Mouse (Mus musculus) lung, embryonic 14.5 days (tissue): Measurements from ENCODE around the gene Max. TPM values are rescaled to one million over a fixed set of nuclear protein-coding genes. Genes with fewer than 3 reads are reported as not detected.
A peak's percentile ranks its signal among the peaks of the same experiment; 100 is the strongest.

Experiments used
- ATAC-seq: fragments of 200-750 bp; cut with Nextera tagmentation; 2 replicates; pipeline ENCODE4 v1.8.0; 2017; ENCODE audit warnings: mild to moderate bottlenecking, moderate TSS enrichment, moderate library complexity; ENCODE audit not compliant: insufficient read depth
- DNase-seq: peaks from one replicate; pipeline ENCODE4 v3.0.0-alpha.2; 2015
- H3K27ac ChIP-seq: fragments of 300-500 bp; sonication (generic); 2 replicates; pipeline ENCODE4 v1.5.1; 2014; ENCODE audit warnings: low read depth, mild to moderate bottlenecking, moderate library complexity
- H3K27me3 ChIP-seq: fragments of 300-500 bp; sonication (generic); 2 replicates; pipeline ENCODE4 v1.6.1; 2014; ENCODE audit warnings: low read length, control low read depth; ENCODE audit not compliant: insufficient read depth
- H3K36me3 ChIP-seq: fragments of 300-500 bp; sonication (generic); 2 replicates; pipeline ENCODE4 v1.6.1; 2014; ENCODE audit warnings: control low read depth; ENCODE audit not compliant: insufficient read depth
- H3K4me1 ChIP-seq: fragments of 300-500 bp; sonication (generic); 2 replicates; pipeline ENCODE4 v1.6.1; 2014; ENCODE audit warnings: antibody characterized with exemption, control low read depth; ENCODE audit not compliant: insufficient read depth
- H3K4me2 ChIP-seq: fragments of 300-500 bp; sonication (generic); 2 replicates; pipeline ENCODE4 v1.6.1; 2014; ENCODE audit warnings: mild to moderate bottlenecking
- H3K4me3 ChIP-seq: fragments of 300-500 bp; sonication (generic); 2 replicates; pipeline ENCODE4 v1.5.1; 2014; ENCODE audit warnings: low read depth, low read length
- H3K9ac ChIP-seq: fragments of 300-500 bp; sonication (generic); 2 replicates; pipeline ENCODE4 v1.6.1; 2014
- H3K9me3 ChIP-seq: fragments of 300-500 bp; sonication (generic); 2 replicates; pipeline ENCODE4 v1.6.1; 2016; ENCODE audit warnings: low read depth, low read length, control low read depth
- CTCF ChIP-seq: IDR thresholded peaks from 2 replicates; pipeline ENCODE4 v1.5.1; 2016; ENCODE audit warnings: antibody characterized with exemption, low read depth
- WGBS: fragments of 180-500 bp; shearing (Covaris S2); extraction: QIAGEN DNeasy Blood & Tissue Kit; methylation state at CpG from one replicate; pipeline ENCODE4 v1.1.7; 2014; 5-methylcytosine and 5-hydroxymethylcytosine counted together
- polyA plus RNA-seq: library from polyadenylated mRNA; unstranded; fragments of >200 nt; fragmentation: Nextera tagmentation; extraction: Ambion mirVana; gene quantifications from 2 replicates; pipeline ENCODE4 v1.2.1, GENCODE M21; 2014

Gene Max
- polyA plus RNA-seq, 1 experiment from 2014 or later: 25.5 TPM

DNA sequence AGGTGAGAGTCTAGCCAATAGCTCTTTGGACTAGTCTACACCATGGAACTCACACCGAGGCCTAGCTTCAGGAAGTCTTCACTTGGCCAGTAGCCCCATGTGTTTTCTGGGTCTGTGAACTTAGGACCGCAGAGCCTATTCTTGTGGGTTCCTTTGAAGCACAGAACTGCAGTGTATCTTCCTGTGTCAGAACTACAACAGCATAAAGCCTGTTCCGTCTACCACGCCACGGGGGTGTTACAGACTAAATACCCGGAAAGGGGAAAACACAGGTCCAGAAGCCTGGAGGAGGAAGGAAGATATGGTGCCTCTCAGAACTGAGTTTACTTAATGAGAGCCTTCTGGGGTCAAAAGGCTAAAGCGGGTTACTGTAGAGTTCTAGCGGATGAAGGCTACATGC is 38.9 kb downstream of the Max start:
- peak; percentile 17 for DNase-seq
- TF ChIP-seq CTCF: no peak
- Histone ChIP-seq H3K4me1 (no peaks in the 10 kb centered on the region), H3K4me3 (no peak overlapping the region), H3K4me2 (no peak overlapping the region), H3K27me3 (no peaks in the 10 kb centered on the region), H3K9ac (no peak overlapping the region), H3K36me3 (no peaks in the 10 kb centered on the region), H3K27ac (peak overlapping the region; percentile 12; the same call in 1 of the 2 replicates), H3K9me3 (no peaks in the 10 kb centered on the region)
- WGBS: 89% methylated on average over 8 of the region's 8 CpGs
- ATAC-seq: no peak

DNA sequence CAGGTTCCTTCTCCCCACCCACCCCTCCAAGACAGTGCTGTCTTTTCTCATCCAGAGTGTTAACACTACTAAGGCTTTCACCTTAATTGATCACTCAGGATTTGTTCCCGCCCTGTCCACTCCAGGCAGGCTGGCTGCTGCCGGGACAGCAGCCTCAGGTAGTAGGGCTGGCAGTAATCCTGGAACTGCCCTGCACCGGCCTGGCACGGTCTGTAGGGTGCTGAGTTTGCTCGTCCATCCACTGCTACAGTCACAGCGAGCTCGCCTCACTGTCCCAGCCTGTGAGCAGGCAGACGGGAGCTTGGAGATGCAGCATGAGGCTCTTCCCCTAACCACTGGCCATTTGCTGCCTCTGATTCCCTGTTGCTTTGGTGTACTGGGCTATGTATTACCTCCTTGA is 41.0 kb downstream of the Max start:
- Histone ChIP-seq H3K4me1 (no peaks in the 10 kb centered on the region), H3K27ac (no peak overlapping the region), H3K4me2 (no peak overlapping the region), H3K9ac (no peak overlapping the region), H3K27me3 (no peaks in the 10 kb centered on the region), H3K36me3 (peaks cover 8% of the 10 kb centered on the region; the same call in 1 of the 2 replicates), H3K4me3 (no peak overlapping the region), H3K9me3 (no peaks in the 10 kb centered on the region)
- 86% methylated on average over 8 of the region's 8 CpGs for WGBS
- DNase-seq (no peak), ATAC-seq (no peak)
- TF ChIP-seq CTCF: no peak

DNA sequence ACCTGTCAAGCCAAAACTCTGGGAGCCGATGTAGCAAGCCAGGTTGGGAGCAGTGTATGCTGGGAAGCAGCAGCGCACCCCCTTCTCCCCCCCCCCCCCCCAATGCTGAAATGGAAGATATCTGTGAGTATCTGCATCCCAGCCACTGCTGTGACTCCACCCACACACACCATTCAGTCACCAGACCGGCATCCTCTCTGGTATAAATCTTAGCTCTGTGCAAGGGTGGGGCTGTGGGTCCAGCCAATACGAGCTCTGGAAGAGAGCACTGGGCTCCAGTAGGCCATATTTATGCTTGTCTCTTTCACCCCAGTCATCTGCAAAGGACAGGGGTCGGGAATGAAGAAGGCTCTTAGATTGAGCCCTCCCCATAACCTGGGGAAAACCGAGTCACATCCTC is 41.6 kb downstream of the Max start:
- Histone ChIP-seq H3K4me3 (no peak overlapping the region), H3K4me1 (no peaks in the 10 kb centered on the region), H3K4me2 (no peak overlapping the region), H3K27me3 (no peaks in the 10 kb centered on the region), H3K36me3 (peaks cover 8% of the 10 kb centered on the region; the same call in 1 of the 2 replicates), H3K27ac (no peak overlapping the region), H3K9me3 (no peaks in the 10 kb centered on the region), H3K9ac (no peak overlapping the region)
- DNase-seq (no peak), ATAC-seq (peak; percentile 35; the same call in 1 of the 2 replicates)
- WGBS: 66% methylated on average over 6 of the region's 6 CpGs
- TF ChIP-seq CTCF: no peak

DNA sequence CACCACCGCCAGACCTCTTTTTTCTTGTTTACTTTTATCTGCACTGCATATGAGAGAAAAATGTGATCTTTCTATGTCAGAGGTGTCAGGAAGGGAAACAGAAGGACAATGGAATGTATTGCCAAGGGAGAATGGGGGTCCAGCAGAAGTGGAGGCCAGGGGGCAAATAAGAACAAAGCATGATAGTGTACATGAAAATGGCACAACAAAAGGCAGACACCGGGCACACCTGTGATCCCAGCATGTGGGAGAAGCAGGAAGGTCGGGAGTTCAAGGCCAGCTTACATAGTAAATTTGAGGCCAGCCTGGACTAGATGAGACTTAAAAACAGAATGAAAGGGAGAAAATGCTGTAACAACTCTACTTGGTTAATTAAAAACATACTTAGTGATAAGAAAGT is 43.1 kb downstream of the Max start:
- no peak overlapping the region for H3K9ac ChIP-seq
- no peak for DNase-seq
- no peak overlapping the region for H3K27ac ChIP-seq
- no peaks in the 10 kb centered on the region for H3K4me1 ChIP-seq
- H3K4me3 ChIP-seq: no peak overlapping the region
- no peak for TF ChIP-seq CTCF
- H3K4me2 ChIP-seq: no peak overlapping the region
- WGBS: 59% methylated on average over 3 of the region's 3 CpGs
- H3K27me3 ChIP-seq: no peaks in the 10 kb centered on the region
- no peak for ATAC-seq
- H3K9me3 ChIP-seq: no peaks in the 10 kb centered on the region
- peaks cover 15% of the 10 kb centered on the region; the same call in 1 of the 2 replicates for H3K36me3 ChIP-seq

DNA sequence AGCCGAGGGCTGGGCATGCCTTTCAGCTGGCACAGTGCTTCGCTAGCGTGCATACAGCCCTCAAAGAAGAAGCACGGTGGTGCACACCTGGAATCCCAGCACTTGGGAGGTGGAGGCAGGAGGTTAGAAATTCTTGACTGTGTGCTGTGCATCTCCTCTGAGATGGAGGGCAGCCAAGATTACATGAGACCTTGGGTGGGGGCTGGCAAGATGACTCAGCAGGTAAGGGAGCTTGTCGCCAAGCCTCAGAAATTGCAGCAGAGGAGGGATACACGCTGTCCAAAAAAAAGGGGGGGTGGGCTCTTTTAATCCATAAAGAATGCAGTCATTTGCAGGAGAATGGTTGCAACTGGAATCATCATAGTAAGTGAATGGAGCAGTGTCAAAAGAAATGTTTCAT is 43.9 kb downstream of the Max start:
- Histone ChIP-seq H3K9me3 (no peaks in the 10 kb centered on the region), H3K36me3 (peaks cover 15% of the 10 kb centered on the region; the same call in 1 of the 2 replicates), H3K4me1 (no peaks in the 10 kb centered on the region), H3K27me3 (no peaks in the 10 kb centered on the region), H3K27ac (no peak overlapping the region), H3K4me3 (no peak overlapping the region), H3K9ac (no peak overlapping the region), H3K4me2 (no peak overlapping the region)
- no peak for TF ChIP-seq CTCF
- ATAC-seq: no peak
- DNase-seq: no peak
- WGBS: 81% methylated on average over 6 of the region's 6 CpGs

DNA sequence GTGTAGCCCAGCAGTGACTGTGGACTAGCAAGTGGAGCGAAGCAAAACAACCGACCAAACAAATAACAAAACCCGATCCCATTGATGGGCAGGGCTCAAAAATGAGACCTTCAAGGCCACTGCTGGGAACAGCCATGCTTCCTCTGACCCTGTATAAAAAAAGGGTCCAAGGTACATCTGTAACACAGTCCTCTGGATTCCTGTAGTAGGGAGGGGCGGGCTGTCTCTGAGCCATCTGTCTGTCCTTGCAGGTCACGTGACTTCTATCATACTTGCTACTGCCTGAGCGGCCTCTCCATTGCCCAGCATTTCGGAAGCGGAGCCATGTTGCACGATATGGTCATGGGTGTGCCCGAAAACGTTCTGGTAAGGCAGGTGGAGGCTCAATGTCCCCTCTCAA is 45.8 kb downstream of the Max start:
- H3K27ac ChIP-seq: no peak overlapping the region
- 89% methylated on average over 11 of the region's 11 CpGs for WGBS
- H3K9ac ChIP-seq: no peak overlapping the region
- no peak for ATAC-seq
- no peak for TF ChIP-seq CTCF
- no peak for DNase-seq
- no peaks in the 10 kb centered on the region for H3K9me3 ChIP-seq
- peaks cover 20% of the 10 kb centered on the region; the same call in 1 of the 2 replicates for H3K36me3 ChIP-seq
- H3K4me3 ChIP-seq: no peak overlapping the region
- no peaks in the 10 kb centered on the region for H3K27me3 ChIP-seq
- H3K4me1 ChIP-seq: no peaks in the 10 kb centered on the region
- no peak overlapping the region for H3K4me2 ChIP-seq

DNA sequence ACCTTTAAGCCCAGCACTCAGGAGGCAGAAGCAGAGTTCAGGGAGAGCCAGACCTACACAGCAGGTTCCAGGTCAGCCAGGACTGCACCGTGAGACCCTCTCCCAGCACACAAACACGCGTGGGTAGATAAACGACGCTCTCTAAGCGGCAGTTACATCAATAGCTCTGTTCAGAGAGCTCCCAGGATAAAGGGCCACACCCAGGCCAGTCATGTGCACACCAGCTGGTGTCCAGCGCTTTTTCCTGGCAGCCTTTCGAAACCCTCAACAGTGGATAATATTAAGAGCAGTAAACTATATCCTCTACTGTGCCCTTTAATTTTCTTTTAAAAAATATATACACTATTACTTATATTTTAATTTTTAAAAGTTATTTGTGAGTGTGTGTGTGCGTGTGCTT is 49.8 kb downstream of the Max start:
- H3K4me2 ChIP-seq: no peak overlapping the region
- WGBS: 66% methylated on average over 9 of the region's 9 CpGs
- no peak overlapping the region for H3K9ac ChIP-seq
- no peak for TF ChIP-seq CTCF
- no peaks in the 10 kb centered on the region for H3K4me1 ChIP-seq
- no peak overlapping the region for H3K4me3 ChIP-seq
- no peak overlapping the region for H3K27ac ChIP-seq
- DNase-seq (no peak), ATAC-seq (no peak)
- no peaks in the 10 kb centered on the region for H3K27me3 ChIP-seq
- H3K36me3 ChIP-seq: peaks cover 36% of the 10 kb centered on the region; the same call in 1 of the 2 replicates
- no peaks in the 10 kb centered on the region for H3K9me3 ChIP-seq

DNA sequence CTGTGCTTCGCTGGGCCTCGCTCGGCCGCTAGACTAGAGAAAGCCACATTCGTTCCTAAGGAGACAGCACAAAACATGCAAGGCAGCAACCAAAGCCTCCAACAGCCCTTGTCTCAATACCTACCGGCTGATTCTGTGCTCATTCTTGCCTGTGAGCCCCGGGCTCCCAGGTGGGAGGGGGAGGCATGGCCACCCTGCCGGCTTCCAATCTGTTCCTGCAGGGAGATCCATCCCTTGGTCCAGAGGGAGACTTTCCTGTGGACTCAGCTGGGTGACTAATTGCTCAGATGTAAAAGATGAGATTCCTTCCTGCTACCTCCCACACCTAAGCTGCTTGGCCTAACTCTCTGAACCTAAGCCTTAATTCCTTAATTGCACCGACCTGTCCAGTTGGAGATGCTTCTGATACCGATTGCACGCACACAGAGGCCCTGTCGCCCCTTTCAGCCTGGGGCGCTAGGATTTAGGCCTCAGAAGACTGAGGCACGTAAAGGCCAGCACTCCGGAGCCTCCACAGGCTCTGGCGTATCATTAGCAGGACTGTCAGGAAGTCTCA is 50.8 kb downstream of the Max start:
- WGBS: 78% methylated on average over 16 of the region's 16 CpGs
- peaks cover 38% of the 10 kb centered on the region; the same call in 1 of the 2 replicates for H3K36me3 ChIP-seq
- no peak overlapping the region for H3K27ac ChIP-seq
- H3K9ac ChIP-seq: no peak overlapping the region
- no peaks in the 10 kb centered on the region for H3K27me3 ChIP-seq
- no peak for TF ChIP-seq CTCF
- ATAC-seq (no peak), DNase-seq (no peak)
- no peaks in the 10 kb centered on the region for H3K9me3 ChIP-seq
- H3K4me2 ChIP-seq: no peak overlapping the region
- no peak overlapping the region for H3K4me3 ChIP-seq
- H3K4me1 ChIP-seq: no peaks in the 10 kb centered on the region
